Mouse (Mus musculus) ES-Bruce4 (cell line): Measurements from ENCODE around the gene Zfp280d.

ENCODE experiments used
- EP300 ChIP-seq: IDR thresholded peaks from 2 replicates; pipeline ENCODE4 v1.6.1; 2011; ENCODE audit warnings: low read depth, low read length; ENCODE audit not compliant: insufficient read depth
- POLR2A ChIP-seq: IDR thresholded peaks from one replicate; pipeline ENCODE4 v1.8.1; 2011; ENCODE audit warnings: low read length; ENCODE audit not compliant: insufficient read depth

DNA sequence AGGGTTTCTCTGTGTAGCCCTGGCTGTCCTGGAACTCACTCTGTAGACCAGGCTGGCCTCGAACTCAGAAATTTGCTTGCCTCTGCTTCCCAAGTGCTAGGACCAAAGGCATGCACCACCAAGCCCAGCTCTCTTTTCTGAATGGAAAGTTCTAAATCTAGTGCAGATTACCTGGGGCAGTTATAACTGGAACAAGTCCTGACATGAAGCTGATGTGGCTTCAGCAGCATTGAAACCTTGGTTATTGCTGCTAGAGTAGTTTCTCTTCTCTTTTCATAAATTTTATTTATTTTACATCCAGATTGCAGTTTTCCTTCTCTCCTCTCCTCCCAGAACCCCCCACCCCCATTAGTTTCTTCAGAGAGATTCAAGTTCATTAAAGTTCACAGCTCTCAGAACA is 14.4 kb downstream of the Zfp280d start:
- no peak for TF ChIP-seq EP300
- no peak for TF ChIP-seq POLR2A
